Mouse (Mus musculus): Measurements from ENCODE around the gene Lamc2. TPM values are rescaled to one million over a fixed set of nuclear protein-coding genes. Genes with fewer than 3 reads are reported as not detected.

Lamc2 gene
- total RNA-seq (2023): not detected

GRCm38 (mm10) chr1:153185828-153186803 lies at the start of gene Lamc2:
Gene Lamc2 (minus strand): TSS chr1:153186447.

Other genes with a start within 250 kb of the Lamc2 start
- 3.1 TPM for gene Nmnat2, start 231.5 kb downstream of the Lamc2 start, total RNA-seq (2023)
- 2.4 TPM for gene Lamc1, start 146.3 kb upstream of the Lamc2 start, total RNA-seq (2023)
- gene Shcbp1l, start 238.7 kb upstream of the Lamc2 start, total RNA-seq (2023): 0.56 TPM